Mouse (Mus musculus): ENCODE data around the gene Khsrp.

- TF ChIP-seq GATA1 (IDR thresholded peaks at IDR 0.05; ENCODE audit: low read length) (no peak), TAL1 (IDR thresholded peaks at IDR 0.05; ENCODE audit: low read length) (no peak)
These were observed 49.3 kb downstream of the Khsrp start, which contains the start of gene Acer1 for GRCm38 (mm10) chr17:56982013-56982412.

Data from erythroblast, embryonic 14.5 days (primary cell).